Mouse (Mus musculus) lung, postnatal 0 days (tissue): ENCODE data around the gene Acad11. TPM values are rescaled to one million over a fixed set of nuclear protein-coding genes. Genes with fewer than 3 reads are reported as not detected.

Experiments used
- ATAC-seq: fragments of 200-750 bp; cut with Nextera tagmentation; 2 replicates; pipeline ENCODE4 v1.8.0; 2017; ENCODE audit warnings: moderate library complexity
- DNase-seq: peaks from one replicate; pipeline ENCODE4 v3.0.0-alpha.2; 2016; ENCODE audit warnings: low spot score
- H3K27ac ChIP-seq: fragments of 300-500 bp; sonication (generic); 2 replicates; pipeline ENCODE4 v1.5.1; 2014; ENCODE audit warnings: antibody characterized with exemption, mild to moderate bottlenecking, low read length, mixed read lengths
- H3K27me3 ChIP-seq: fragments of 300-500 bp; sonication (generic); replicated peaks from 2 replicates; pipeline ENCODE4 v1.6.1; 2014; ENCODE audit warnings: low read length, mixed read lengths; ENCODE audit not compliant: insufficient read depth
- H3K36me3 ChIP-seq: fragments of 300-500 bp; sonication (generic); 2 replicates; pipeline ENCODE4 v1.6.1; 2014; ENCODE audit warnings: low read length, mixed read lengths; ENCODE audit not compliant: insufficient read depth
- H3K4me1 ChIP-seq: fragments of 300-500 bp; sonication (generic); 2 replicates; pipeline ENCODE4 v1.6.1; 2014; ENCODE audit warnings: antibody characterized with exemption, low read depth, low read length, mixed read lengths; ENCODE audit not compliant: insufficient read depth
- H3K4me2 ChIP-seq: fragments of 300-500 bp; sonication (generic); replicated peaks from 2 replicates; pipeline ENCODE4 v1.6.1; 2014; ENCODE audit warnings: low read depth, mild to moderate bottlenecking, low read length, moderate library complexity, mixed read lengths
- H3K4me3 ChIP-seq: fragments of 300-500 bp; sonication (generic); 2 replicates; pipeline ENCODE4 v1.5.1; 2014; ENCODE audit warnings: low read depth, low read length
- H3K9ac ChIP-seq: fragments of 300-500 bp; sonication (generic); replicated peaks from 2 replicates; pipeline ENCODE4 v1.6.1; 2014; ENCODE audit warnings: low read depth, mild to moderate bottlenecking
- H3K9me3 ChIP-seq: fragments of 300-500 bp; sonication (generic); 2 replicates; pipeline ENCODE4 v1.6.1; 2016; ENCODE audit warnings: low read length, mixed read lengths
- CTCF ChIP-seq: IDR thresholded peaks from 2 replicates; pipeline ENCODE4 v1.5.1; 2016; ENCODE audit warnings: antibody characterized with exemption, mild to moderate bottlenecking
- EP300 ChIP-seq: IDR thresholded peaks from 2 replicates; pipeline ENCODE4 v1.6.1; 2016; ENCODE audit warnings: antibody characterized with exemption, mild to moderate bottlenecking, control low read depth
- WGBS: fragments of 180-500 bp; shearing (Covaris S2); extraction: QIAGEN DNeasy Blood & Tissue Kit; methylation state at CpG from one replicate; pipeline ENCODE4 v1.1.7; 2014; 5-methylcytosine and 5-hydroxymethylcytosine counted together
- polyA plus RNA-seq: library from polyadenylated mRNA; unstranded; fragments of >200 nt; fragmentation: Nextera tagmentation; extraction: Ambion mirVana; gene quantifications from 2 replicates; pipeline ENCODE4 v1.2.1, GENCODE M21; 2015

Gene Acad11
- polyA plus RNA-seq, 1 experiment from 2014 or later, result 9.1 TPM

DNA sequence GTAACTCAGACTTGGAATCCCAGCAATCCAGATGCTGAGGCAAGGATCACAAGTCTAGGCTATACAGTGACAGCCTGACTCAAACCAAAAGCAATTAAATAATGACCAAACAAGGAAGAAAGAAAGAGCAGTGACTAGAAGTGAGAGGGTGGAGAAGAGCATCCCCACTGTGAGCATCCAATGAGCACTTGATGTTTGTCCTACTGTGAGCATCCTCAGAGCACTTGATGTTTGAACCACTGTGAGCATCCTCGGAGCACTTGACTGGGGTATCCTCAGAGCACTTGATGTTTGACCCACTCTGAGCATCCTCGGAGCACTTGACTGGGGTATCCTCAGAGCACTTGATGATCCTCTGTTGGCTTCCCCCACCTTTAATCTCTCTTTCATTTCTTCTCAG, 41.8 kb downstream of the Acad11 start:
- Histone ChIP-seq H3K4me2 (no peak overlapping the region), H3K9me3 (no peaks in the 10 kb centered on the region), H3K27ac (no peak overlapping the region), H3K27me3 (no peaks in the 10 kb centered on the region), H3K4me3 (no peak overlapping the region), H3K4me1 (no peaks in the 10 kb centered on the region), H3K36me3 (no peaks in the 10 kb centered on the region), H3K9ac (no peak overlapping the region)
- DNase-seq (no peak), ATAC-seq (no peak)
- TF ChIP-seq CTCF (no peak), EP300 (no peak)
- WGBS, result 72% methylated on average over 2 of the region's 2 CpGs

DNA sequence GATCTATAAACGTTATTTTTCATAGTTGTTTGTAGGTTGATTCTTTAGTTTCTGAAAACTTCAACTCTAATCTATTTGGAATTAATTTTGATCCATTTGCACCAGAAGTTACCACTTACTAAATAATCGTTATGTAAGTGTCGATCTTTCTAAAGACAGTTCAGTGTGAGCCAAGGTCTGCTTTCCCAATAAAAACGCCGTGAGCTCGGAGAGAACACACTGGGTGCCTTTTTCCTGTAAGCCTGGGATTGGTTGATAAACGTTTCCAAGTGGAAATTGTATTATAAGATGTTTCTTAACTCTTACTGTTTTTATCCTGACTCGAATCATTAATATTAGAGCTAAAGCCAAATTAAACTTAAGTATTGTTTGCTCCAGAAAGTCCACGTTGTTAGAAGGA, 43.8 kb downstream of the Acad11 start:
- TF ChIP-seq EP300 (no peak), CTCF (no peak)
- ATAC-seq (no peak), DNase-seq (no peak)
- Histone ChIP-seq H3K4me1 (no peaks in the 10 kb centered on the region), H3K4me2 (no peak overlapping the region), H3K27me3 (no peaks in the 10 kb centered on the region), H3K27ac (no peak overlapping the region), H3K36me3 (no peaks in the 10 kb centered on the region), H3K9me3 (0 out of 2 replicates have a peak, but pooled peaks cover 2% of the 10 kb centered on the region), H3K4me3 (no peak overlapping the region), H3K9ac (no peak overlapping the region)
- WGBS, result 60% methylated on average over 9 of the region's 9 CpGs

DNA sequence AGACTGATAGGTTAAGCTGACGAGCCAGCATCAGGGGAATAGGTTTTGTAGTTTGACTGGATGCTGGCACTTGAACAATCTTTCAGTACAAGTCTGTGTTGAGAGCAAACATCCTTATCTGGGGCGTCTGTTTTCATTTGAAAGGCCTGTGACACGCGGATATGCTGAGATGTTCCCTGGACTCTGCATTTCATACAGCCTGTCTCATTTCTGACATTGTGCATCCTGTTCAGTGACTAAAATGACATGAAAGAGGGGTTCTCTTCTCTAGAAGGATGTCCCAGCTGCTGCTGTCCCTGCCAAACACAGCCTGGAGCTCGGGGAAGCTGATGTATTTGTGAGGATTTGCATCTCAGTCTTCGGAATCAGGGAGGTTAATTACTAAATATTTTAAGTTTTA, 44.3 kb downstream of the Acad11 start:
- WGBS, result 39% methylated on average over 6 of the region's 6 CpGs
- Histone ChIP-seq H3K4me1 (no peaks in the 10 kb centered on the region), H3K4me2 (no peak overlapping the region), H3K36me3 (no peaks in the 10 kb centered on the region), H3K9me3 (0 out of 2 replicates have a peak, but pooled peaks cover 2% of the 10 kb centered on the region), H3K4me3 (no peak overlapping the region), H3K9ac (no peak overlapping the region), H3K27me3 (no peaks in the 10 kb centered on the region), H3K27ac (no peak overlapping the region)
- no peak for DNase-seq
- TF ChIP-seq CTCF, result no peak
- TF ChIP-seq EP300, result no peak
- ATAC-seq, result no peak

DNA sequence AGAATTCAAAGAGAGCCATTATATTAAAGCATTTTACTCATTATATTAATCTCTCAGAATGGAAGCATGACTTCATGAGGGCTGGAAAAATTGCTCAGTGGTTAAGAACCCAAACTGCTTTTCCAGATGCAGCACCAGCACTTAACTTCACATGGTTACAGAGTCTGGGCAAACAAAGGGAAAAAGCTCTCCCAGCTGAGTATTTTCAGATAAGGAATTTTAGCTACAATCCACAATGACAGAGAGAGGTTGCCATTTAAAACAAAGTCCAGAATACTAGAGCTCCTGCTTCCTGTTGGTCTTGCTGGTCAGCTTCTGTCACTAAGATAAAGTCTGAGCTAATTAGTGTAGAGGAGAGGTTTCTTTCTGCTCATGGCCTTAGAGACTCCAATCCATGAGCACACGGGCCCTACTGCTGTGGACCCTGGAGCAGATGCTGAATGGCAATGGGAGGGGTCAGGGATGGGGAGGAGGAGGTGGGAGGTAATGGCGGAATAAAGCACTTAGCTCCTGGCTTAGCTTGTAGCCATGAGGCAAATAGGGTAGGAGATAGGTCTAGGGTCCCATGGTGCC, 45.5 kb downstream of the Acad11 start:
- Histone ChIP-seq H3K9ac (no peak overlapping the region), H3K4me2 (no peak overlapping the region), H3K9me3 (0 out of 2 replicates have a peak, but pooled peaks cover 2% of the 10 kb centered on the region), H3K4me1 (no peaks in the 10 kb centered on the region), H3K36me3 (no peaks in the 10 kb centered on the region), H3K4me3 (no peak overlapping the region), H3K27ac (no peak overlapping the region), H3K27me3 (no peaks in the 10 kb centered on the region)
- no peak for DNase-seq
- no peak for ATAC-seq
- WGBS, result 70% methylated on average over 2 of the region's 2 CpGs
- no peak for TF ChIP-seq EP300
- TF ChIP-seq CTCF, result no peak

DNA sequence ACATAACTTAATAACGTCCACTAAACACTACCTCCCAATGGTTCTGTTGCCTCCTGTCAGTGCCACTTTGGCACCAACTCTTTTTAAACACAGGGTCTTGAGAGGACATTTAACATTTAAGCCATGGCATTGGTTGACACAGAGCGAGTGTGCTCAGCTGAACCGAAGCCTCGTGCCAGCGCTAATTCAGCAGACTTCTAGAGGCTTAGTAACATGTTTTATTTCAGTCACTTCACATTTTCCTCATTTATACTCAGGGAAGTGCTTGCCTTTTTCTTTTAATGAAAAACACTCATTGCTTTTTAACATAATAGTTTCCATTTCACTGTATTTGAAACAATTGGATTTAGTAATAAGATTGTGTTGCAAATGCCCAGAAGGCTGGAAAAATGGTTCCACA, 46.0 kb downstream of the Acad11 start:
- Histone ChIP-seq H3K4me2 (no peak overlapping the region), H3K36me3 (no peaks in the 10 kb centered on the region), H3K9ac (no peak overlapping the region), H3K4me1 (no peaks in the 10 kb centered on the region), H3K4me3 (no peak overlapping the region), H3K27me3 (no peaks in the 10 kb centered on the region), H3K9me3 (0 out of 2 replicates have a peak, but pooled peaks cover 2% of the 10 kb centered on the region), H3K27ac (no peak overlapping the region)
- WGBS, result 89% methylated on average over 5 of the region's 5 CpGs
- DNase-seq (no peak), ATAC-seq (no peak)
- TF ChIP-seq CTCF, result no peak
- no peak for TF ChIP-seq EP300

DNA sequence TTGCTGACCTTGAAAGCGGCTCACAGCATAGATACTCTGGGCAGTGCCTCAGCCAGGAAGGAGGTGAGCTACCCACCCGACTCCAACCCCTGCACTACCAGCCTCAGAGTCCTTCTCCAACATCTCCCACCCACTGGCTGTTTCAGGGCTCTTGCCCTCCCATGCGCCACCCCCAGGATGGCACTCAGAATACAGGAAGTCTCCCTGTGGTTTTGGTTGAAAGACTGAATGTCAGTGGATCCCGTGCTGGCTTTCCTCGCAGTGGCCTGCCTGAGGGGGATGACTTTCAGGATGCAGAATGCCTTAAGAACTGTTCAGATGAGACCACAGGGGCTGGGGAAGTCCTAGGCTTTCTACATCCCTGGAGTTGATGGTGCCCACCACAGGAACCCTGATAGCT, 59.9 kb downstream of the Acad11 start:
- no peak overlapping the region for H3K27ac ChIP-seq
- WGBS, result 60% methylated on average over 5 of the region's 5 CpGs
- H3K4me3 ChIP-seq, result no peak overlapping the region
- H3K36me3 ChIP-seq, result no peaks in the 10 kb centered on the region
- no peak for ATAC-seq
- H3K4me2 ChIP-seq, result no peak overlapping the region
- H3K4me1 ChIP-seq, result no peaks in the 10 kb centered on the region
- TF ChIP-seq CTCF, result 0 out of 2 replicates have a peak, but pooled peaks have one; percentile 18
- TF ChIP-seq EP300, result no peak
- no peak overlapping the region for H3K9ac ChIP-seq
- no peaks in the 10 kb centered on the region for H3K27me3 ChIP-seq
- H3K9me3 ChIP-seq, result no peaks in the 10 kb centered on the region
- DNase-seq, result no peak

DNA sequence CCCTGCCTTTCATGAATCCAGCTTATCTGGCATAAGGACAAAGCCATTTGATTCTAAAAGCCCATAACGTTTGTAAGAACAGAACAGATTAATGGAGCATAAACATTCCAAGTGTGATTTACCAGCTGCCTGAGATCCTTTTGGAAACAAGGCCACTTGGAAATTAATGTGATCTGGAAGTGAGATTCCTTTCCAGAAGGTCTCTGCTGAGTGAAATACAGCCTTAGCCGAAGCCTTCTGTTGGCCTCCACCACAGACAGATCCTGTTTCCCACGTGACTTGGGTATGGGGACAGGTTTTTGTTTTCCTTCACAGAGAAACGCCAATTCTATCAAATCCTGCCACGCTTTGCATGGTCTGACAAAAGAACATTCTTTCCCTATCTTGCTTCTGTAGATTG, 60.4 kb downstream of the Acad11 start:
- ATAC-seq, result no peak
- TF ChIP-seq EP300 (no peak), CTCF (no peak)
- Histone ChIP-seq H3K27me3 (no peaks in the 10 kb centered on the region), H3K4me2 (no peak overlapping the region), H3K4me3 (no peak overlapping the region), H3K27ac (no peak overlapping the region), H3K9ac (no peak overlapping the region), H3K36me3 (no peaks in the 10 kb centered on the region), H3K4me1 (no peaks in the 10 kb centered on the region), H3K9me3 (no peaks in the 10 kb centered on the region)
- WGBS, result 35% methylated on average over 5 of the region's 5 CpGs
- DNase-seq, result no peak
